In the genomic region with DNA sequence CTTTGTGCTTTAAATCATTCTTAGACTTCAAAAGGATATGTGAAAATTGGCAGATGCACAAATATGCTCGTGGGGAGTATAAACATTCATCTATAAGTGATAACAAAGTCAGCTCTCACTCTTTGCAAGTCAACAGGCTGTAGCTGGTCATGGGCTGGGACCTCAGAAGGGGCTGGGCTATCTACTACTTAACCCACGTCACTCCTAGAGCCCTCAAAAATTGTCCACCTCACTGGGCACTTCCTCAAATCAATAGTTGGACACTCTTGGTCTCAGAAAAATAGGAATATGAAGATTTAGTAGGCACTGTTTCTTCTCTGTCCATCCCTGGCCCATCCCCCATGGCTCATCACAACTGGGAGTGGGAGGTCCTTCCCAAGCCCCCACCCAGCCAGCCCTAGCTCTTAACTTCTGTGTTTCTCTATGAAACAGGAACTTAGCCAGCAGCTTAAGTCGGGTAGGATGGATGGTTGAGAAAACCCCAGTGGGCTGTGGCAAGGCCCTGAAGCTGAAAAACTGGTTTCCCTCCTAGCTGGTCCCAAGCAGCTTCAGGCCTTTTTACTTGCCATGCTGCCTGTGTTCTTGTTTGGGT, we compare ENCODE assay signal across 12 mouse cellular contexts. TPM values are rescaled to one million over a fixed set of nuclear protein-coding genes. Genes with fewer than 3 reads are reported as not detected.
DNase-seq lines count a peak whose midpoint lies in the region; ATAC-seq and TF ChIP-seq lines count a peak whose summit lies in the region.
"Had no signal": no experiment of that assay in that cellular context is flagged by ENCODE, and none has a peak within 500 bp of the region (broad histone marks: within the 10 kb centered on the region; RNA-seq: fewer than 3 reads in every experiment).

No protein-coding gene starts in this region.

- no peak overlapping the region for H3K9ac ChIP-seq in liver, embryonic 12.5 days
- no peak overlapping the region for H3K9ac ChIP-seq in liver, embryonic 11.5 days (ENCODE audit: low read depth, low read length)
- peak overlapping the region; percentile 53 for H3K9ac ChIP-seq in MEL (ENCODE audit: control insufficient read depth, low read depth, low read length, poor library complexity, severe bottlenecking)
- no peak overlapping the region for H3K9ac ChIP-seq in stomach, embryonic 15.5 days
- H3K9ac ChIP-seq in intestine, embryonic 15.5 days, result no peak overlapping the region
- H3K9ac ChIP-seq: forebrain, embryonic 12.5 days; midbrain, embryonic 12.5 days had no signal

- no peaks in the 10 kb centered on the region for H3K36me3 ChIP-seq in liver, embryonic 12.5 days
- H3K36me3 ChIP-seq in liver, embryonic 11.5 days (ENCODE audit: control insufficient read depth, insufficient read depth, low read length), result no peaks in the 10 kb centered on the region
- peaks cover 0 to 23% of the 10 kb centered on the region in 2 experiments; a peak in 2 of 4 replicates for H3K36me3 ChIP-seq in MEL (ENCODE audit: control insufficient read depth in 1 of 2, insufficient read depth in 2 of 2, low read length in 2 of 2)
- no peaks in the 10 kb centered on the region for H3K36me3 ChIP-seq in stomach, embryonic 15.5 days
- H3K36me3 ChIP-seq in intestine, embryonic 15.5 days, result no peaks in the 10 kb centered on the region
- H3K36me3 ChIP-seq: forebrain, embryonic 12.5 days; midbrain, embryonic 12.5 days had no signal

- TF ChIP-seq CTCF in MEL (IDR thresholded peaks at IDR 0.05 in 2 of 3, conservative IDR thresholded peaks at IDR 0.05 in 1 of 3; ENCODE audit: control insufficient read depth in 1 of 3, insufficient read depth in 1 of 3, low read depth in 2 of 3, low read length in 3 of 3, poor library complexity in 1 of 3, severe bottlenecking in 1 of 3), result no peak

- 0 out of 4 replicates have a peak, but pooled peaks of 1 of the 2 experiments have one; percentile 19 for TF ChIP-seq POLR2A in MEL (IDR thresholded peaks at IDR 0.05; ENCODE audit: control insufficient read depth in 1 of 2, insufficient read depth in 1 of 2, low read depth in 1 of 2, low read length in 2 of 2, poor library complexity in 1 of 2)

- no peak for TF ChIP-seq RAD21 in MEL (IDR thresholded peaks at IDR 0.05; ENCODE audit: low read depth, low read length)

- H3K4me1 ChIP-seq in liver, embryonic 12.5 days, result peaks cover 57% of the 10 kb centered on the region
- peaks cover 9% of the 10 kb centered on the region; the same call in 1 of the 2 replicates for H3K4me1 ChIP-seq in liver, embryonic 11.5 days (replicated peaks; ENCODE audit: control insufficient read depth, insufficient read depth, low read length)
- peaks cover 12 to 35% of the 10 kb centered on the region in 2 experiments for H3K4me1 ChIP-seq in MEL (ENCODE audit: control insufficient read depth in 1 of 2, insufficient read depth in 2 of 2, low read length in 2 of 2)
- H3K4me1 ChIP-seq in stomach, embryonic 15.5 days, result no peaks in the 10 kb centered on the region
- H3K4me1 ChIP-seq in intestine, embryonic 15.5 days (replicated peaks), result no peaks in the 10 kb centered on the region

- 0 out of 4 replicates have a peak, but pooled peaks of 1 of the 2 experiments have one; percentile 5 for TF ChIP-seq EP300 in MEL (IDR thresholded peaks at IDR 0.05; ENCODE audit: low read depth in 1 of 2, low read length in 2 of 2)

- ATAC-seq in liver, embryonic 12.5 days, result no peak
- ATAC-seq in liver, embryonic 11.5 days (replicated peaks; ENCODE audit: low FRiP score), result no peak
- ATAC-seq in stomach, embryonic 15.5 days (ENCODE audit: insufficient read depth, low FRiP score, low read depth), result no peak
- ATAC-seq in intestine, embryonic 15.5 days, result no peak
- ATAC-seq: hindbrain, postnatal 0 days had no signal

- H3K9me3 ChIP-seq in liver, embryonic 12.5 days (replicated peaks), result no peaks in the 10 kb centered on the region
- H3K9me3 ChIP-seq in liver, embryonic 11.5 days (ENCODE audit: control insufficient read depth, low read length), result no peaks in the 10 kb centered on the region
- H3K9me3 ChIP-seq in MEL (replicated peaks; ENCODE audit: insufficient read depth, low read length), result no peaks in the 10 kb centered on the region
- H3K9me3 ChIP-seq in stomach, embryonic 15.5 days, result no peaks in the 10 kb centered on the region
- no peaks in the 10 kb centered on the region for H3K9me3 ChIP-seq in intestine, embryonic 15.5 days
- H3K9me3 ChIP-seq: forebrain, embryonic 12.5 days; midbrain, embryonic 12.5 days had no signal

- H3K27ac ChIP-seq in liver, embryonic 12.5 days, result peak overlapping the region; percentile 48; the same call in 1 of the 2 replicates
- no peak overlapping the region for H3K27ac ChIP-seq in liver, embryonic 11.5 days (ENCODE audit: low read depth, low read length)
- peak overlapping the region; percentile 91 for H3K27ac ChIP-seq in MEL (ENCODE audit: control insufficient read depth, low read depth, low read length)
- peak overlapping the region; percentile 31; the same call in 1 of the 2 replicates for H3K27ac ChIP-seq in stomach, embryonic 15.5 days
- H3K27ac ChIP-seq in intestine, embryonic 15.5 days, result no peak overlapping the region
- H3K27ac ChIP-seq: forebrain, embryonic 12.5 days; hindbrain, postnatal 0 days; midbrain, embryonic 12.5 days had no signal

- 17% methylated on average over 3 of the region's 3 CpGs for WGBS in liver, embryonic 12.5 days (ENCODE audit: insufficient replicate concordance)
- WGBS in liver, embryonic 11.5 days, result 45% methylated on average over 3 of the region's 3 CpGs
- 37% methylated on average over 3 of the region's 3 CpGs for WGBS in stomach, embryonic 15.5 days
- 40% methylated on average over 3 of the region's 3 CpGs for WGBS in intestine, embryonic 15.5 days

- H3K27me3 ChIP-seq in liver, embryonic 12.5 days (replicated peaks), result no peaks in the 10 kb centered on the region
- 0 out of 2 replicates have a peak, but pooled peaks cover 2% of the 10 kb centered on the region for H3K27me3 ChIP-seq in liver, embryonic 11.5 days (replicated peaks; ENCODE audit: control insufficient read depth, insufficient read depth, low read length)
- no peaks in the 10 kb centered on the region for H3K27me3 ChIP-seq in MEL (ENCODE audit: control insufficient read depth in 1 of 2, insufficient read depth in 2 of 2, low read length in 2 of 2)
- no peaks in the 10 kb centered on the region for H3K27me3 ChIP-seq in stomach, embryonic 15.5 days (replicated peaks)
- no peaks in the 10 kb centered on the region for H3K27me3 ChIP-seq in intestine, embryonic 15.5 days (replicated peaks)
- H3K27me3 ChIP-seq: forebrain, embryonic 12.5 days; midbrain, embryonic 12.5 days had no signal

- no peaks in the 10 kb centered on the region for H3K79me2 ChIP-seq in MEL (ENCODE audit: control insufficient read depth, insufficient read depth, low read length, poor library complexity)

- H3K4me2 ChIP-seq in liver, embryonic 12.5 days, result no peak overlapping the region
- H3K4me2 ChIP-seq in liver, embryonic 11.5 days, result no peak overlapping the region
- no peak overlapping the region for H3K4me2 ChIP-seq in stomach, embryonic 15.5 days
- H3K4me2 ChIP-seq in intestine, embryonic 15.5 days (replicated peaks), result no peak overlapping the region
- H3K4me2 ChIP-seq: midbrain, embryonic 12.5 days had no signal

- H3K4me3 ChIP-seq in liver, embryonic 12.5 days, result no peak overlapping the region
- no peak overlapping the region for H3K4me3 ChIP-seq in liver, embryonic 11.5 days (ENCODE audit: low read depth, low read length)
- peak overlapping the region; percentile 7 to 59; a peak in 3 of 4 replicates for H3K4me3 ChIP-seq in MEL (ENCODE audit: control insufficient read depth in 1 of 2, insufficient read depth in 1 of 2, low read depth in 2 of 2, low read length in 2 of 2)
- no peak overlapping the region for H3K4me3 ChIP-seq in stomach, embryonic 15.5 days (replicated peaks)
- no peak overlapping the region for H3K4me3 ChIP-seq in intestine, embryonic 15.5 days (replicated peaks)
- H3K4me3 ChIP-seq: forebrain, embryonic 12.5 days; midbrain, embryonic 12.5 days had no signal

- no peak for DNase-seq in liver, embryonic 11.5 days (ENCODE audit: low spot score)
- DNase-seq in MEL (ENCODE audit: low read depth, low spot score), result peak; percentile 69
- peak; percentile 50 for DNase-seq in lung, postnatal 36 days
- no peak for DNase-seq in yolk sac, embryonic 10.5 days (ENCODE audit: low spot score)
- no peak for DNase-seq in frontal cortex, postnatal 36 days (ENCODE audit: low spot score in 2 of 2)
- DNase-seq: right cerebral cortex, postnatal 25 days had no signal

TF ChIP-seq in MEL, 35 proteins besides CTCF, POLR2A, EP300 and RAD21 (continues in another document):
- TF ChIP-seq MEF2A (IDR thresholded peaks at IDR 0.05; ENCODE audit: extremely low read depth, insufficient replicate concordance, low read depth, low read length, poor library complexity, severe bottlenecking) (no peak), TCF12 (IDR thresholded peaks at IDR 0.05; ENCODE audit: low read depth, low read length) (peak; percentile 5; the same call in 1 of the 2 replicates), USF2 (IDR thresholded peaks at IDR 0.05; ENCODE audit: borderline replicate concordance in 1 of 2, insufficient read depth in 1 of 2, low read depth in 1 of 2, low read length in 2 of 2) (no peak), ELF1 (IDR thresholded peaks at IDR 0.05; ENCODE audit: low read depth, low read length) (no peak), GABPA (IDR thresholded peaks at IDR 0.05; ENCODE audit: low read depth, low read length) (no peak), POLR2AphosphoS5 (IDR thresholded peaks at IDR 0.05; ENCODE audit: borderline replicate concordance, low read depth, low read length) (no peak), KAT2A (conservative IDR thresholded peaks at IDR 0.05; ENCODE audit: low read depth, low read length) (no peak)

RNA-seq across cellular contexts. Expression of gene Sash3, which starts 5.9 kb away (rescaled TPM):
- polyA plus RNA-seq in liver, embryonic 12.5 days (2016; fragmentation: Nextera tagmentation; extraction: Ambion mirVana), result 9.7 and 10.0 TPM in 2 replicates
- polyA plus RNA-seq in liver, embryonic 11.5 days (2014; fragmentation: Nextera tagmentation; extraction: Ambion mirVana), result 11.5 and 15.5 TPM in 2 replicates
- total RNA-seq in MEL (2012; rRNA removed), result 0.31 and 0.56 TPM in 2 replicates
- 1 to 10 TPM in 1 of 2 experiments, not detected in 1; 1.2 TPM for polyA plus RNA-seq in MEL (2012; ENCODE audit: insufficient read depth in 1 of 2, insufficient read length in 2 of 2, low read depth in 1 of 2, low replicate concordance in 2 of 2, missing spikeins in 1 of 2)
- polyA plus RNA-seq in stomach, embryonic 15.5 days (2015; fragmentation: Nextera tagmentation; extraction: Ambion mirVana), result 3.7 and 3.8 TPM in 2 replicates
- 3.1 and 3.4 TPM in 2 replicates for polyA plus RNA-seq in intestine, embryonic 15.5 days (2015; fragmentation: Nextera tagmentation; extraction: Ambion mirVana)

RNA-seq across cellular contexts. Expression of gene Xpnpep2, which starts 31.9 kb away (rescaled TPM):
- 0.14 TPM in 1 of 2 replicates, not detected in the other for polyA plus RNA-seq in liver, embryonic 12.5 days (2016; fragmentation: Nextera tagmentation; extraction: Ambion mirVana)
- 0.29 and 0.40 TPM in 2 replicates for polyA plus RNA-seq in liver, embryonic 11.5 days (2014; fragmentation: Nextera tagmentation; extraction: Ambion mirVana)
- 0.31 and 0.62 TPM in 2 replicates for total RNA-seq in MEL (2012; rRNA removed)
- polyA plus RNA-seq in MEL (2012; ENCODE audit: insufficient read depth in 1 of 2, insufficient read length in 2 of 2, low read depth in 1 of 2, low replicate concordance in 2 of 2, missing spikeins in 1 of 2), result 1 to 10 TPM in 1 of 2 experiments, not detected in 1; 1.9 TPM
- 1.4 and 1.5 TPM in 2 replicates for polyA plus RNA-seq in stomach, embryonic 15.5 days (2015; fragmentation: Nextera tagmentation; extraction: Ambion mirVana)
- 3.4 and 4.0 TPM in 2 replicates for polyA plus RNA-seq in intestine, embryonic 15.5 days (2015; fragmentation: Nextera tagmentation; extraction: Ambion mirVana)

Comparison
In these comparisons a context has a peak if more than half of its experiments do, and no peak if none do; other contexts are left out.
1. H3K27ac ChIP-seq: peak in liver, embryonic 12.5 days (single experiment), MEL (single experiment) and stomach, embryonic 15.5 days (single experiment); none in liver, embryonic 11.5 days (single experiment) and intestine, embryonic 15.5 days (single experiment).
2. H3K4me3 ChIP-seq: peak in MEL (2 of 2); none in liver, embryonic 12.5 days (single experiment), liver, embryonic 11.5 days (single experiment), stomach, embryonic 15.5 days (single experiment) and intestine, embryonic 15.5 days (single experiment).
3. DNase-seq: peak in MEL (single experiment) and lung, postnatal 36 days (single experiment); none in liver, embryonic 11.5 days (single experiment), yolk sac, embryonic 10.5 days (single experiment) and frontal cortex, postnatal 36 days (0 of 2).